Mouse (Mus musculus): Measurements from ENCODE around the gene Ndrg2.

- TF ChIP-seq ZC3H11A (IDR thresholded peaks at IDR 0.05; ENCODE audit: borderline replicate concordance, low read depth, low read length) (no peak), ZNF384 (IDR thresholded peaks at IDR 0.05; ENCODE audit: low read depth, low read length) (no peak)
Measured at GRCm38 (mm10) chr14:51889833-51890232, 24.1 kb downstream of the Ndrg2 start.
